Mouse (Mus musculus): Measurements from ENCODE around the gene Ddost. TPM values are rescaled to one million over a fixed set of nuclear protein-coding genes. Genes with fewer than 3 reads are reported as not detected.

Gene Ddost
- polyA plus RNA-seq, 1 experiment from 2014 or later = 429 TPM

DNA sequence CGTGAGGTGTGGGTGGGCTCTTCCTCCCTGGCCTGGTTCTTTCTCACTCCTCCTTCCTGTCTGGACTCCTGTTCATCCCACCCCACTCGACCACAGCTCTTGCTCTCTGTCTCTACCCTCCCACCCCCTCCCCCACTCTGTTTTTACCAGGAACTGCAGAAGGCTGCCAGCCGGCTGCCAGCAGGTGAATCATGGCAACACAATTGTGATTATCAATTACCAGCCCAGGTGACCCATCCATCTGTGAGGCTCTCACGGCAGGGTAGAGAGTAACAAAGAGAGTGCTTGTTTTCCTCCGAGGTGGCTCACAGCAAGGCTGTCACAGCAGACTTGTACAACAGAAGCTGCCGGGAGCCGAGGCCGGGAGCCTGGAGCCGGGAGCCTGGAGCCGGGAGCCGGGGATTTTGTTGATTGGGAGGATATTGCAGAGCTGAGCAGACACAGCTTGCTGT is 56.9 kb downstream of the Ddost start:
- H3K4me1 ChIP-seq = no peaks in the 10 kb centered on the region
- H3K27ac ChIP-seq = no peak overlapping the region
- H3K27me3 ChIP-seq = no peaks in the 10 kb centered on the region
- H3K4me2 ChIP-seq = no peak overlapping the region
- no peak for ATAC-seq (ENCODE audit: borderline replicate concordance, extremely low read depth, low FRiP score, low TSS enrichment)
- 15% methylated on average over 11 of the region's 11 CpGs for WGBS
- H3K9ac ChIP-seq = no peak overlapping the region
- H3K4me3 ChIP-seq = no peak overlapping the region
- no peaks in the 10 kb centered on the region for H3K9me3 ChIP-seq
- no peaks in the 10 kb centered on the region for H3K36me3 ChIP-seq

Small RNA genes lying within 50 kb of the gene (microRNA-seq; reads per million reads assigned to microRNA genes)
- gene Gm27646 (not detected), gene Mir7019 (0.74 reads per million)

Other genes with a start within 250 kb of the Ddost start
- 143 and 149 TPM in 2 replicates for gene Hp1bp3, start 88.4 kb upstream of the Ddost start, polyA plus RNA-seq (2015; fragmentation: Nextera tagmentation; extraction: Ambion mirVana)
- gene Sh2d5, start 54.3 kb upstream of the Ddost start, polyA plus RNA-seq (2015; fragmentation: Nextera tagmentation; extraction: Ambion mirVana) = 0.27 and 0.35 TPM in 2 replicates
- 3.0 and 3.9 TPM in 2 replicates for gene Kif17, start 54.3 kb upstream of the Ddost start, polyA plus RNA-seq (2015; fragmentation: Nextera tagmentation; extraction: Ambion mirVana)
- gene Pink1, start 21.6 kb downstream of the Ddost start, polyA plus RNA-seq (2015; fragmentation: Nextera tagmentation; extraction: Ambion mirVana) = 46.0 and 47.0 TPM in 2 replicates
- gene Cda, start 63.3 kb downstream of the Ddost start, polyA plus RNA-seq (2015; fragmentation: Nextera tagmentation; extraction: Ambion mirVana) = 21.7 and 22.9 TPM in 2 replicates
- gene Fam43b, start 91.8 kb downstream of the Ddost start, polyA plus RNA-seq (2015; fragmentation: Nextera tagmentation; extraction: Ambion mirVana) = not detected in 2 replicates
- gene Mul1, start 129.9 kb downstream of the Ddost start, polyA plus RNA-seq (2015; fragmentation: Nextera tagmentation; extraction: Ambion mirVana) = 17.6 and 18.3 TPM in 2 replicates
- gene Camk2n1, start 149.6 kb downstream of the Ddost start, polyA plus RNA-seq (2015; fragmentation: Nextera tagmentation; extraction: Ambion mirVana) = 2.8 and 2.9 TPM in 2 replicates

All from lung, embryonic 15.5 days (tissue).